Mouse (Mus musculus): ENCODE results near the gene Zfp879. TPM values are rescaled to one million over a fixed set of nuclear protein-coding genes. Genes with fewer than 3 reads are reported as not detected.

Gene Zfp879
- total RNA-seq (2021): 1 to 10 TPM; 2.5 to 3.1 TPM
- long read RNA-seq, experiment 1, partial matches to known transcripts: 0 of 1 reads
- long read RNA-seq, experiment 1, other reads (novel, unspliced or antisense): 0 of 1 reads
- long read RNA-seq, experiment 2, partial matches to known transcripts: 0 of 2 reads
- long read RNA-seq, experiment 2, other reads (novel, unspliced or antisense): 2 of 2 reads

- DNase-seq (ENCODE audit: low spot score in 2 of 2): peak; percentile 97 to 98
These were observed at the start of gene Zfp879 for GRCm38 (mm10) chr11:50841023-50841735. Gene Zfp879 (minus strand): TSS chr11:50841552.

GRCm38 (mm10) chr11:50887390-50888128, 46.2 kb upstream of the Zfp879 start, which contains the start of gene Zfp454:
Gene Zfp454 (minus strand): TSS chr11:50887651.
- DNase-seq (ENCODE audit: low spot score in 2 of 2): peak; percentile 94 to 95

GRCm38 (mm10) chr11:50886933-50887293, 45.6 kb upstream of the Zfp879 start:
- DNase-seq (ENCODE audit: low spot score in 2 of 2): no peak

- no peak for DNase-seq (ENCODE audit: low spot score in 2 of 2)
These were observed 45.0 kb upstream of the Zfp879 start for GRCm38 (mm10) chr11:50886231-50886932.

GRCm38 (mm10) chr11:50883756-50884155, 42.4 kb upstream of the Zfp879 start:
- DNase-seq (ENCODE audit: low spot score in 2 of 2): no peak

- no peak for DNase-seq (ENCODE audit: low spot score in 2 of 2)
These were observed 37.3 kb upstream of the Zfp879 start for GRCm38 (mm10) chr11:50878641-50879040.

GRCm38 (mm10) chr11:50850989-50851601, 9.7 kb upstream of the Zfp879 start:
- DNase-seq (ENCODE audit: low spot score in 2 of 2): peak; percentile 6 to 17

- DNase-seq (ENCODE audit: low spot score in 2 of 2): no peak
These were observed 8.9 kb upstream of the Zfp879 start, which contains the start of gene Grm6 for GRCm38 (mm10) chr11:50850177-50850735. Gene Grm6 (plus strand): TSS chr11:50850685.

GRCm38 (mm10) chr11:50849310-50849709, 8.0 kb upstream of the Zfp879 start:
- no peak for DNase-seq (ENCODE audit: low spot score in 2 of 2)

GRCm38 (mm10) chr11:50848520-50849137, 7.3 kb upstream of the Zfp879 start:
- no peak for DNase-seq (ENCODE audit: low spot score in 2 of 2)

- DNase-seq (ENCODE audit: low spot score in 2 of 2): peak in 1 of 2 experiments; percentile 5
These were observed 5.7 kb upstream of the Zfp879 start for GRCm38 (mm10) chr11:50847047-50847446.

- DNase-seq (ENCODE audit: low spot score in 2 of 2): no peak
These were observed 4.6 kb upstream of the Zfp879 start for GRCm38 (mm10) chr11:50845951-50846350.

GRCm38 (mm10) chr11:50835727-50836126, 5.6 kb downstream of the Zfp879 start:
- no peak for DNase-seq (ENCODE audit: low spot score in 2 of 2)

GRCm38 (mm10) chr11:50827010-50827953, 14.1 kb downstream of the Zfp879 start, which contains the start of gene Zfp354c:
Gene Zfp354c (minus strand): TSS chr11:50827724.
- peak; percentile 86 to 92 for DNase-seq (ENCODE audit: low spot score in 2 of 2)

GRCm38 (mm10) chr11:50826214-50826613, 15.1 kb downstream of the Zfp879 start:
- DNase-seq (ENCODE audit: low spot score in 2 of 2): no peak

- DNase-seq (ENCODE audit: low spot score in 2 of 2): no peak
These were observed 27.1 kb downstream of the Zfp879 start for GRCm38 (mm10) chr11:50814233-50814632.

- no peak for DNase-seq (ENCODE audit: low spot score in 2 of 2)
These were observed 42.5 kb downstream of the Zfp879 start for GRCm38 (mm10) chr11:50798836-50799235.

GRCm38 (mm10) chr11:50797674-50798073, 43.7 kb downstream of the Zfp879 start:
- no peak for DNase-seq (ENCODE audit: low spot score in 2 of 2)

All from left cerebral cortex, adult 18-20 months (tissue).